Mouse (Mus musculus) forebrain, embryonic 10.5 days (tissue): Measurements from ENCODE around the gene Mdh1. TPM values are rescaled to one million over a fixed set of nuclear protein-coding genes. Genes with fewer than 3 reads are reported as not detected.

Experiments used
- DNase-seq: peaks from one replicate; pipeline ENCODE4 v3.0.0-alpha.2; 2017; ENCODE audit warnings: low spot score; ENCODE audit errors: extremely low spot score
- H3K27ac ChIP-seq: fragments of 300-500 bp; sonication (generic); 2 replicates; pipeline ENCODE4 v1.5.1; 2016; ENCODE audit warnings: mild to moderate bottlenecking
- H3K27me3 ChIP-seq: fragments of 300-500 bp; sonication (generic); 2 replicates; pipeline ENCODE4 v1.6.1; 2016; ENCODE audit warnings: mild to moderate bottlenecking; ENCODE audit not compliant: poor library complexity, severe bottlenecking
- H3K36me3 ChIP-seq: fragments of 300-500 bp; sonication (generic); replicated peaks from 2 replicates; pipeline ENCODE4 v1.6.1; 2016; ENCODE audit warnings: mild to moderate bottlenecking, moderate library complexity
- H3K4me1 ChIP-seq: fragments of 300-500 bp; sonication (generic); 2 replicates; pipeline ENCODE4 v1.6.1; 2016
- H3K4me3 ChIP-seq: fragments of 300-500 bp; sonication (generic); 2 replicates; pipeline ENCODE4 v1.5.1; 2016; ENCODE audit warnings: mild to moderate bottlenecking, moderate library complexity
- H3K9me3 ChIP-seq: fragments of 300-500 bp; sonication (generic); 2 replicates; pipeline ENCODE4 v1.6.1; 2016; ENCODE audit warnings: mild to moderate bottlenecking, moderate library complexity
- WGBS: fragments of 180-500 bp; shearing (Covaris S2); methylation state at CpG from one replicate; pipeline ENCODE4 v1.1.7; 2016; 5-methylcytosine and 5-hydroxymethylcytosine counted together
- polyA plus RNA-seq: library from polyadenylated mRNA; unstranded; fragments of >200 nt; fragmentation: Nextera tagmentation; extraction: Ambion mirVana; gene quantifications from 2 replicates; pipeline ENCODE4 v1.2.1, GENCODE M21; 2016

Gene Mdh1
- polyA plus RNA-seq, 1 experiment from 2014 or later, result 428 TPM

DNA sequence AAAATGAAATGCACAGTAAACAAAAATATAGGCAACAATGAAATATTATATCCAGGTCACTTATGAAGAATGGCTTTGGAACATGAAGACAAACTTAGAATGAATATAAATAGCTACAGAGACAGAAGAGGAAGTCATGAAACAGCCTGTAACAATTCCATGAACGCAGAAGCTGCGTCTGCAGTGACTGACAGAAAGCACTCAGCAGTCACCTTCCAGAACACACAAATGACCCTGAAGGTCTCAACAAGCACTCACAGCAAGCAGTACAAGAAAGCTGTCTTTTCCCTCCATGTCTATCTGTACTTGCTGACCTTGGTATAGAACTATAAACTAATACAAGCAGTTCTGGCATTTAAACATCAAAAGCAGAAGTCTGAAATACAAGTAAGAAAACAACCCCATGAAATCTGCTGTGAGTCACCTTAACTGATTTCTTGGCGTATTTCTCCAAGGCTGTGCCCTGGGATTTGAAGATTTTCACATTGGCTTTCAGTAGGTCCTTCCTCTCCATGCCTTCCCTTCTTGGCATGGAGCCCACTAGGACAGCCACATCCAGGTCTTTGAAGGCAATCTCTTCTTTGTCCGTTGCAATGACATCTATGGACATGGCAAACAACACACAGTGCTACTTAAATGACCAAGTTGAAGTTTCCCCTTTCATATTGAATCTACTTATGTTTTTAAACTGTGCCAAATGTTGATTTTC, 8.4 kb downstream of the Mdh1 start:
- WGBS, result 95% methylated on average over 4 of the region's 4 CpGs
- no peak overlapping the region for H3K27ac ChIP-seq
- H3K9me3 ChIP-seq, result no peaks in the 10 kb centered on the region
- no peak overlapping the region for H3K4me3 ChIP-seq
- H3K36me3 ChIP-seq, result peaks cover 81% of the 10 kb centered on the region
- no peaks in the 10 kb centered on the region for H3K27me3 ChIP-seq
- no peaks in the 10 kb centered on the region for H3K4me1 ChIP-seq
- no peak for DNase-seq

- Histone ChIP-seq H3K27me3 (no peaks in the 10 kb centered on the region), H3K27ac (no peak overlapping the region), H3K4me1 (no peaks in the 10 kb centered on the region), H3K4me3 (no peak overlapping the region), H3K9me3 (no peaks in the 10 kb centered on the region), H3K36me3 (peaks cover 97% of the 10 kb centered on the region)
- WGBS, result 95% methylated on average over 5 of the region's 5 CpGs
- DNase-seq, result no peak
Measured at GRCm38 (mm10) chr11:21561347-21561746, 10.8 kb downstream of the Mdh1 start.

GRCm38 (mm10) chr11:21559727-21560126, 12.4 kb downstream of the Mdh1 start:
- 91% methylated on average over 11 of the region's 11 CpGs for WGBS
- no peak for DNase-seq
- no peaks in the 10 kb centered on the region for H3K27me3 ChIP-seq
- peaks cover 89% of the 10 kb centered on the region for H3K36me3 ChIP-seq
- H3K9me3 ChIP-seq, result no peaks in the 10 kb centered on the region
- no peak overlapping the region for H3K4me3 ChIP-seq
- no peak overlapping the region for H3K27ac ChIP-seq
- no peaks in the 10 kb centered on the region for H3K4me1 ChIP-seq

DNA sequence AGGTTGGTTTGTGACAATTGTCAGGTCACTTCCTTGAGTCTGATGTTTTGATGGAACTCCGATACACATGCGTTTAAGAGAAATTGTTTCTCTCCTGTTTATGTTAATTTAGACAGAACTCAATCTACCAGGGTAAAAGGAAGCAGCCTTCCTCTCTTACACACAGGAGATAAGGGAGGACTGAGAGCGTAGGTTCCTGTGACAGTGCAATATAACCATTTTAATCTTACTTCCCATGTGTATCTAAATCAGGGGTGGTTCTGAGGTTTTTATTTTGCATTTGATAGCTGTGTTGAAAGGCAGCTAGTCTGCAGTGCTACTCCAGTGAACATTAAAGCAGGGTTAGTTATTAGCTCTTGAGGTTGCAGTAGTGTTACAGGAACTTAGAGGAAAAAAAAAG, 20.1 kb downstream of the Mdh1 start:
- 90% methylated on average over 3 of the region's 3 CpGs for WGBS

GRCm38 (mm10) chr11:21550222-21551173, 21.7 kb downstream of the Mdh1 start:
- Histone ChIP-seq H3K4me1 (no peaks in the 10 kb centered on the region), H3K4me3 (no peak overlapping the region), H3K27ac (no peak overlapping the region), H3K27me3 (no peaks in the 10 kb centered on the region), H3K9me3 (no peaks in the 10 kb centered on the region), H3K36me3 (peaks cover 4% of the 10 kb centered on the region; the same call in 1 of the 2 replicates)
- 91% methylated on average over 12 of the region's 12 CpGs for WGBS
- no peak for DNase-seq

More for the DNA sequence above, 20.1 kb downstream of the Mdh1 start:
- H3K4me1 ChIP-seq, result no peaks in the 10 kb centered on the region
- H3K36me3 ChIP-seq, result peaks cover 15% of the 10 kb centered on the region
- no peak overlapping the region for H3K27ac ChIP-seq
- DNase-seq, result no peak
- no peak overlapping the region for H3K4me3 ChIP-seq
- no peaks in the 10 kb centered on the region for H3K27me3 ChIP-seq
- H3K9me3 ChIP-seq, result no peaks in the 10 kb centered on the region

GRCm38 (mm10) chr11:21549754-21550153, 22.4 kb downstream of the Mdh1 start:
- no peak for DNase-seq
- H3K36me3 ChIP-seq, result no peaks in the 10 kb centered on the region
- 93% methylated on average over 4 of the region's 4 CpGs for WGBS
- H3K4me3 ChIP-seq, result no peak overlapping the region
- no peaks in the 10 kb centered on the region for H3K9me3 ChIP-seq
- no peaks in the 10 kb centered on the region for H3K27me3 ChIP-seq
- no peaks in the 10 kb centered on the region for H3K4me1 ChIP-seq
- no peak overlapping the region for H3K27ac ChIP-seq

DNA sequence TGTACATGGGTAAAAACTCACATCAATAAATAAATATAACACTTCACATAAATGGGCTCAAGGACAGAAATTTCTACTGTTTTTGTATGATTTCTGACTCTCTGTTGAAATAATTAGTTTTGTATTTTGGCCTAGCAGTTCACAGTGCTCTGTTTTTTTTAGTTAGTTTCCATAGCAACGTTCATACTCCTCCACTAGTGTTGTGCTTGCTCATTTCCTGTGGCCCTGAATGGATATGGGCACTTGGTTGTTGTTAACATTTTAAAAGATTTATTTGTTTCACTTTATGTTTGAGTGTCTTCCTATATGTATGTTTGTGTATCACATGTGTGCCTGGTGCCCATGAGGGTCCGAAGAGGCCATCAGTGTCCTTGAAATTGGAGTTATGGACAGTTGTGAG, 23.1 kb downstream of the Mdh1 start:
- DNase-seq, result no peak
- Histone ChIP-seq H3K9me3 (no peaks in the 10 kb centered on the region), H3K4me1 (no peaks in the 10 kb centered on the region), H3K27me3 (no peaks in the 10 kb centered on the region), H3K4me3 (no peak overlapping the region), H3K27ac (no peak overlapping the region), H3K36me3 (no peaks in the 10 kb centered on the region)
- WGBS, result 91% methylated on average over 2 of the region's 2 CpGs

- H3K9me3 ChIP-seq, result no peaks in the 10 kb centered on the region
- H3K36me3 ChIP-seq, result no peaks in the 10 kb centered on the region
- H3K4me1 ChIP-seq, result no peaks in the 10 kb centered on the region
- H3K4me3 ChIP-seq, result no peak overlapping the region
- no peaks in the 10 kb centered on the region for H3K27me3 ChIP-seq
- no peak for DNase-seq
- no peak overlapping the region for H3K27ac ChIP-seq
Measured at GRCm38 (mm10) chr11:21547518-21547917, 24.6 kb downstream of the Mdh1 start.

- no peak for DNase-seq
- Histone ChIP-seq H3K4me3 (no peak overlapping the region), H3K36me3 (no peaks in the 10 kb centered on the region), H3K27ac (no peak overlapping the region), H3K4me1 (no peaks in the 10 kb centered on the region), H3K27me3 (no peaks in the 10 kb centered on the region), H3K9me3 (no peaks in the 10 kb centered on the region)
- WGBS, result 75% methylated on average over 1 of the region's 1 CpGs
Measured at GRCm38 (mm10) chr11:21546671-21547070, 25.5 kb downstream of the Mdh1 start.

GRCm38 (mm10) chr11:21545951-21546350, 26.2 kb downstream of the Mdh1 start:
- no peak overlapping the region for H3K4me3 ChIP-seq
- H3K27ac ChIP-seq, result no peak overlapping the region
- H3K27me3 ChIP-seq, result no peaks in the 10 kb centered on the region
- no peaks in the 10 kb centered on the region for H3K36me3 ChIP-seq
- H3K4me1 ChIP-seq, result no peaks in the 10 kb centered on the region
- no peaks in the 10 kb centered on the region for H3K9me3 ChIP-seq
- no peak for DNase-seq

GRCm38 (mm10) chr11:21545021-21545420, 27.1 kb downstream of the Mdh1 start:
- Histone ChIP-seq H3K27me3 (no peaks in the 10 kb centered on the region), H3K4me1 (no peaks in the 10 kb centered on the region), H3K36me3 (no peaks in the 10 kb centered on the region), H3K9me3 (no peaks in the 10 kb centered on the region), H3K4me3 (no peak overlapping the region), H3K27ac (no peak overlapping the region)
- DNase-seq, result no peak
- 77% methylated on average over 2 of the region's 2 CpGs for WGBS

DNA sequence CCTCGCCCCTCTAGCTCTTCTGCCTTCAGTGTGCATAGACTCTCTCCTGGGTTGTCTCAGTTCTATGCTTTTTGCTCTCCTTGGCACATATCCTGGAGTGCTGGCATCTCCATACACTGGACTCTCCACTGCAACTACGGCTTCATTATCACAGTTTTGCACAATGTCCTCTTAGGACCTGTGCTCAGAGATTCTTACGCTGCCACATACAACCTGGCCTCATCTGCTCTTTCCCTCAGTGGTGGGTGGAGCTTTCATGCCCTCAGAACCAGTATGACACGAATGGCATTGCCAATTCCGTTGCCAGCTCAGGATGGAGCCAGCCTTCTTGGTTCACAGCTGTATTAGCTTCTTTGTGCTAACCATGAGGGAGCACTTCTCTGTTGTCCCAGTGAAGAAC, 29.4 kb downstream of the Mdh1 start:
- Histone ChIP-seq H3K27ac (no peak overlapping the region), H3K9me3 (no peaks in the 10 kb centered on the region), H3K4me3 (no peak overlapping the region), H3K4me1 (no peaks in the 10 kb centered on the region), H3K36me3 (no peaks in the 10 kb centered on the region), H3K27me3 (no peaks in the 10 kb centered on the region)
- DNase-seq, result no peak
- WGBS, result 77% methylated on average over 5 of the region's 5 CpGs

DNA sequence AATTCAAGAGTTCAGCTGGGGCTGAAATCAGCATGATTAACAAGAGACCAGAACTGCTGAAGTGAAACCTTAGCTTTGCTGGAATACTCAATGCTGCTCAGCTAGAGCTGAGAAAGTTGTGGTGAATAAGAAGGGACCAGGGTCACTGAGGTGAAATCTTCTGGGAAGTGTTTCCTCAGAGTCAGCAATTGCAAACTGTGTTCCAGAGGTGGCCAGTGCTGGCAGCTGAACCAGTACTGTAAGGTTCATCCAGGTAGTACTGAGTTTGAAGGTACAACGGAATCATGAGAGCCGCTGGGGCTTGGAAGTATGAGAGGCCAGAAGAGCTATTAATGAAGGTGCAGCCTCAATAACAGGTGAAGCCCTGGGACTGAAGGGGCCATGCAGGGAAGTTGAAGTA, 31.5 kb downstream of the Mdh1 start:
- DNase-seq, result no peak
- no peaks in the 10 kb centered on the region for H3K36me3 ChIP-seq
- no peaks in the 10 kb centered on the region for H3K4me1 ChIP-seq
- no peak overlapping the region for H3K27ac ChIP-seq
- WGBS, result 97% methylated on average over 2 of the region's 2 CpGs
- H3K27me3 ChIP-seq, result no peaks in the 10 kb centered on the region
- H3K9me3 ChIP-seq, result no peaks in the 10 kb centered on the region
- H3K4me3 ChIP-seq, result no peak overlapping the region
